Mouse (Mus musculus) layer of hippocampus, adult 11-12 months (tissue): ENCODE data around the gene Gm20777.
"Not testable (repeated sequence)": the region's sequence is repeated elsewhere in the genome, so short reads cannot be mapped to it uniquely, and the experiment has no call there.

Experiments used
- DNase-seq: peaks from one replicate; pipeline ENCODE4 v3.0.0; 2022; ENCODE audit warnings: low spot score

Gene Gm20777

GRCm38 (mm10) chrY:10752350-10752749, at the start of gene Gm20777:
TSS of gene Gm20777 (minus strand) at chrY:10752450.
- not testable (repeated sequence) for DNase-seq

- DNase-seq, result peak; percentile 15
Measured at GRCm38 (mm10) chrY:10709551-10709950, 42.7 kb downstream of the Gm20777 start.

- DNase-seq, result not testable (repeated sequence)
Measured at GRCm38 (mm10) chrY:10708761-10709160, 43.5 kb downstream of the Gm20777 start.

- not testable (repeated sequence) for DNase-seq
Measured at GRCm38 (mm10) chrY:10708226-10708625, 44.0 kb downstream of the Gm20777 start.

GRCm38 (mm10) chrY:10706686-10707085, 45.6 kb downstream of the Gm20777 start:
- not testable (repeated sequence) for DNase-seq
